Mouse (Mus musculus): ENCODE data around the gene Klhl2.
A peak's percentile ranks its signal among the peaks of the same experiment; 100 is the strongest.

The Klhl2 gene

DNA sequence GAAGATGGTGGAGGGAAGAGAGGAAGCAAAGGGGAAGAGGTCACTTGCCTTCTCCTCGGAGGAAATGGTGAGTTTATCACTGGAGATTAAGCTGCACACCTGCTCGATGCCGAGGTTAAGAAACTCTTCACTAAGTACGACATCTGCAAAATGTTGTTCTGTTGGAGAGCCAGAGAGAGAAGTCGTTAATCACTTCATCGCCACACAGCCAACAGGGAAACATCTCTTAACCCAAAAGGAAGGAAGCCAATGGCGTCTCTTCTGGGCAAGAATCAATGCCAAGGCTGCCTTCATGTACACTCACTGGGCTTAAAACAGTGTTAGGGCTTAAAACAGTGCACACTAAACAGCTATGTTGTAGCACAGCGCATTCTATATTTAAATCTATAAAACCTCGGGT is 85.7 kb downstream of the Klhl2 start:
- DNase-seq: no peak

DNA sequence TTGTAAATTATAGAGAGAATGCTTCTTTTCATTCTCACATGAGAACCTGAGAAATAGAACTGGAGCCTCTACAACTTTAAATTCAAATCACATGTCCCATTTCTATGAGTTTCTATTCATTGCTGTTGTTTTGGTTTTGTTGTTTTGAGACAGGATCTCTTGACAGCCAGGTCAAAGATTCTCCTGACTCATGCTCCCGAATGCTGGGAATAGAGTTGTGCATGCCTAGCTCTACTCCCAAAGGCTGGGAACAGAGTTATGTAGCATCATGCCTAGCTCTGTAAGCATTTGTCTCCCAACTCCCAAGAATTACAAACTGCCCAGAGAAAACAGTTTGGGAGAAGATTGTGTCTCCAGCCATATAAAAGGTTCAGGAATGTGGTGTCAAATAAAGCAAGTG is 87.1 kb downstream of the Klhl2 start:
- no peak for DNase-seq

DNA sequence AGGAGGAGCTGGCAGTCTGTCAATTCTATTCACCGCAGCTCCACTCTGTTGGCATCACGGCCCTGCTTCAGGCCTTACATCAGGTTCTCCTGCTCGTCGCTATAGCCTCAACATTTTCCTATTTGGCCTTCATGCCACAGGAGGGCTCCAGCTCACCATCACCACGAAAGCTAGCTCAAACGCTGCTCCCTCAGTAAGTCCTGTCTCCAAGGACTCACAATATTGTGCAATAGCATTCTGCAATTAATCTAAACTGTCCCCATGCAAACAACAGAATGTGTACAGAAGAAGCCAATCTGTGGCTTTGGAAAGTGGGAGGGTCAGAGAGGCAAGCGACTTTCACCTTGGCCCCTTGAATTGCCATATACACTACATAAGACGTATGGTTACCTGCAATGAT is 88.4 kb downstream of the Klhl2 start:
- no peak for DNase-seq

DNA sequence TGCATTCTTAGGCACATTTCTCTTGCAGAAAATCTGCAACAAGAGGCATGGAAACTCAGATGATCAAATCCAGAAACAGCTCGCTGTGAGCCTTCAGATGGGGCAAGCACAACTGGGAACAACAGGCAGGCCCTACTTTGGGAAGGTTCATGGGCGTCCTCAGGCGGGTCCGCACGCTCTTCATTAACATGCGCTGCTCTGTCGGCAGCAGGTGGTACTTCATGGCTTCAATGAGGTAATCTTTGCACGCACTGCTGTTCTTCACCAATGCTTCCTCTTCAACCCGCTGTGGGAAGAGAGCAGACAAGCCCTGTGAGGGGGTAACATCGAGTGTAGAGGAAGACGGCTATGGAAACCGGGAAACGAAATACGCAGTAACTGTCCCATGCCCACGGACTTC is 91.9 kb downstream of the Klhl2 start:
- DNase-seq: no peak

DNA sequence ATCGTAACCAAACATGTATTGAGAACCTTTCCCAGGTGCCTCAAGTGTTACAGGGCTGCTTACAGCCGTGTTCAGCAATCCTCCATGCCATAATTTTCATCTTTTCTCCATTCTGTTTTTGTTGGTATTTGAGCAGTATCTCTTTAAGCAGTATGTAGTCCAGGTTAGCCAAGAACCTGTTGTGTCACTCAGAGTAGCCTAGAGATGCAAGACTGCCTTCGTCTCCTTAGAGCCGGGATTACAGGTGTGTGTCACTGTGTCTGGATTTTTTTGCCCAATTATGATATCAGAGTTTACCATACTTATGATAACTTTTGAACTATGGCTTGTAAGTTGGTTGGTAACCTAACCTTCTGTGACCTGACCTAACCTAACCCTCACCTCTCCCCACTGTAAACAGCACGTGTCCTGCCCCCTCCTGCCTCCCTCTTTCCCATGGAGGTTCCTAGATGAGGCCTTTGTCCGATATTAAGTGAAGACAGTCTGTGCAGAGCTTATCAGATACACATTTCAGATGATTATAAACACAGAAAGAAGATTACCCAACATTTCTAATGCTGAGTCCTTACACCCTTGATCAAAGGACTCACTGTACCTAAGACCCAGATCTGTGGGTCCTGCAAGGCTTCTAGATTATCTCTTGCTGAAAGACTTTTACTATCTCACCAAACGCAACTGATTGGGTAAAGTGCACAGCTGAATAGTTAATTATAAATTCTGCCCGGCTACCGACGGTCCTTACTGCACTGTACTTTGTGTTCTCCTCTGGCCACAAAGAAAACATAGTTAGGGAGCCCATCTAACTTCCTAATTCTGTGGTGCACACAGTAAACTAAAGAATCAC is 103.4 kb downstream of the Klhl2 start:
- no peak for DNase-seq

DNA sequence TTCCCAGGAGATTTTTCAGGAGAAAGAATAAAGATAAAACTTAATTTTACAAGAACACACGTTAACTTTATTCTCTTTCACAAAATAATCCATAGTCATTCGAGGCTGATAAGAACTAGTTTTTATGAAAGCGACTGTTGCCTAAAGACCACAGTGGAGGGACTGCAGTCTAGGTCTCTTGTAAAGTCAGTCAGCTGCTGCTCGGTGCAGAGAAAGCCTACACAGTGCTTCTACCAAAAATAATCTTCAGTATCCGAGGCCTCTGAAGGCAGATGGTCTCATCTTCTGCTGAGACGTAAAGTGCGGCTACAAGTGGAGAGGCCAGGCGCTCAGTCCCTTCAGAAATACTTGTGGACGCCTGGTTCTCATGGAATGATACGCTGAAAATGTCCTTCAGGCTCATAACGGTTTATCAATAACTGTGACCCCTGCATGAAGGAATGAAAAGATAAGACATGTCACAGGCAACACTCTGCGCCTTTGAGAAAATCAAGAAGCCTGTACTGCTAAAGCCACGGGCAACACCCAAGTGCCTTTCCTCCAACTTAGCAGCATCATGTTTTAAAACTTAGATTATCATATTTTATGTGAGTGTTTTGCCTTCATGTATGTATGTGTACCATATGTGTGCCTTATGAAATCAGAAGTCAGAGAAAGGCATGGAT is 109.1 kb downstream of the Klhl2 start:
- no peak for DNase-seq

DNA sequence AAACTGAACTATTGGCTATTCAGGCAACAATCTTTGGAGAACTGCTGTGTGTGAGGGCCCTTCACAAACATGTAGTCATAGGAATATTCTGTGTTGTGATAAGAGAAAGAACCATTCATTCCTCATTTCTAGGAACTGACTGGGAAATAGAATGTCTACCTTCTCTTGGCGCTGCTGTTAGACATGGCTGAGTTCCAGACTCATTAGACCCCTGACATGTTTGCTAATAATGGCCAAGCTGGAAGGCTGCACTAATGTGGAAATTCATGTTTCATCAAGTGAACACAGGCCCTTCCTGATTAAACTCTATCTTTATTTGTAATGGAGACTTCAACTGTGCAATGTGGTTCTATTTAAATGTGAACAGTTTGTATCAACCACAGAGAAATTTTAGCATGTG is 110.9 kb downstream of the Klhl2 start:
- no peak for DNase-seq

DNA sequence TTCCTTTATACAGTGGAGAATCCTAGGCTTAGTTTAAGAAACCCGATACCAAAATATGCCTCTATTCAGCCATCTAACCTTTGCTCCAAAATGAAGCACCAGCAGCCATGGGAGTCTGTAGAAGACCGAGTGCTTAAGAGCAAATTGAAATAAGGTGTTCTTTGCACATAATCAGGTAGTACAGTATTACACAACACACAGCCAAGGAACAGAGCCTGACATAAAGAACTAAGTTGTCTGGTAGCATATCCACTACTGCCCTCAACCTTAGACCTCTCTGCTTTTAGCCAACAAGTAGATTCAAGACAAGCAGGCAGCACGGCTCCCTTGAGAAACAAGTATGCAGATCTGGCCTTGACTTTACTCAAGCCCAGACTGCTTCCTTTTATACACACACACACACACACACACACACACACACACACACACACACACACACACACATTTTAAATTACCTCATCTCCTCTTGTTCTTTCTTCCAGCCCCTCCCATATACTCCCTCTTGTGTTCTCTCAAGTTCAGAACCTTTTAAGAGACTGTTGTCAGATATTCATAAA is 113.0 kb downstream of the Klhl2 start:
- no peak for DNase-seq

DNA sequence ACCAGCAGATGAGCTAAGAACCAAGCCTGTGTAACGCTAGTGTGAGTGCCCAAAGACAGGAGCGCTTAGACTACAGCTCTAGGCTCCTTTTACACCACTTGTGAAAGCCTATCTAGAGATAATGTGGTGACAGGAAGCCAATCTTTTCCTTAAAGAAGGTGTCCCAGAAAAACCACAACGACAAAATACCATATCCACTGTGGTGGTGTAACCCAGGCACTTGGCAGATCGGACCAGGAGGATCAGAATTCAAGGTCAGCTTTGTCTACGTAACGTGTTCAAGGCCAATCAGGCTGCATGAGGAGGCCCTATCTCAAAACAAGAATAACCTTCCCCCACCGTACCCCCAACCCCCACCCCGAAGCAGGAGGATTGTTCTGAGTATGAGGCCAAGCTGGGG is 114.7 kb downstream of the Klhl2 start:
- no peak for DNase-seq

DNA sequence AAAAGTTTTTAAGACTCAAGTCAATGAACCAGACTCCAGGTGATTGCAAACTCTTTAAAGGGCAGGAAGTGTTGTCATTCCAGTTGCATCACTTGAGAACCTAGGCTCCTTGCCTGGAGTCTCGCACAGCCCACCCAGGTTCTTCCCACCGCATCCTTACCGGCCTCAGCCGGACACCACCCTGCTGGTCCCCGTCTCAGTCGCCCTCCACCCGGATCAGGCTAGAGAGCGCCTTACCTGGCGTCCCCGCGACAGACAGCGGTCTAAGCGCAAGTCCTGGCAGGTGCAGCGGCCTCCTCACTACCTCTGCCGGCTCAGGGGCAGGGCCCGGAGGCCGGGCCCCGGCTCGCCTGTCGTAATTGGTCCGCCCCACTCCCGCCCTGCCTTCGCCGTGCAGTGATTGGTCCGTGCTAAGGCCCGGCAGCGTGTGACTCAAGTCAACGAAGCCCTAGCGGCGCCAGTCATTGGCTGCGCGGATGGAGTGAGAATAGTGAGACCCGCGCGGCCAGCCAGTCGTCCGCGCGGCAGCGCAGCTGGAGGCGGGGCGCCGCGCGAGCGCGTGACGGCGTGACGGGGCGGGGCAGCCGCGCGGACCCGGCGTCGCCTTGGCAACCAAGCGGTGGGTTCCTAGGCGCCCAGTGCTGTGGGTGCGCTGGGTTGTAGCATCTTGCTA is 116.4 kb downstream of the Klhl2 start, which contains the start of gene Msmo1:
Msmo1 (minus strand) TSS at position 522 of the 673 bp plus-strand sequence.
- peak; percentile 99 for DNase-seq

DNA sequence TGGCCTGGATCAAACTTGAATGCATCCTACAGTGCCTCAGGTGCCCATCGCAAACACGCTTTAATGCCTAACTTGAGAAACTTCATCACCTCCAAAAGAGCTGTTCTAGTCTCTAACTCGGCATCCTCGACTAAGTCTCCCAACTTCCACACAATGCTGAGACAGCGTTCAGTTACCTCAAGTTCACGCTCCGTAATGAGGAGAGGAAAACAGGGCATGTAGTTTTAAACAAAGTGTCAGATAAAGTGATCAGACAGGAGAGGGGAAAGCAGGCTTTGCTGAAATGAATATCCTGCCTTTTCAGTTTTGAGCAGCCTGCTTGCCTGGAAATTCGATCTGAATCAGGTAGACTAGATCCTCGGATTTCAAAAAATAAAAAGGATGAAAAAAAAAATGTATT is 117.2 kb downstream of the Klhl2 start:
- no peak for DNase-seq

DNA sequence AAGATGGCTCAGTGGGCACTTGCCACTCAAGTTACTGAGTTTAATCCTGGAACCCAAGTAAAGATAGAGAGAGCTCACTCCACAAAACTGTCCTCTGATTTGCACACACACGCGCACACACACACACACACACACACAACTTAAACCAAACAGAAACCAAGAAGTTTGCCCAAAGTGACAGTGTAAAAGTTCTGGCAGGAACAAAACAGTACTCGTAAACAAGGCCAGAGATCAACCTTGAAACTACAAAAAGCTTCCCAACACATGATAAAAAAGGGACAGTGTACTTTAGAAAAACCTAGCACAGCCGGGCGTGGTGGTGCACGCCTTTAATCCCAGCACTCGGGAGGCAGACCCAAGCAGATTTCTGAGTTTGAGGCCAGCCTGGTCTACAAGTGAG is 121.7 kb downstream of the Klhl2 start:
- DNase-seq: no peak

DNA sequence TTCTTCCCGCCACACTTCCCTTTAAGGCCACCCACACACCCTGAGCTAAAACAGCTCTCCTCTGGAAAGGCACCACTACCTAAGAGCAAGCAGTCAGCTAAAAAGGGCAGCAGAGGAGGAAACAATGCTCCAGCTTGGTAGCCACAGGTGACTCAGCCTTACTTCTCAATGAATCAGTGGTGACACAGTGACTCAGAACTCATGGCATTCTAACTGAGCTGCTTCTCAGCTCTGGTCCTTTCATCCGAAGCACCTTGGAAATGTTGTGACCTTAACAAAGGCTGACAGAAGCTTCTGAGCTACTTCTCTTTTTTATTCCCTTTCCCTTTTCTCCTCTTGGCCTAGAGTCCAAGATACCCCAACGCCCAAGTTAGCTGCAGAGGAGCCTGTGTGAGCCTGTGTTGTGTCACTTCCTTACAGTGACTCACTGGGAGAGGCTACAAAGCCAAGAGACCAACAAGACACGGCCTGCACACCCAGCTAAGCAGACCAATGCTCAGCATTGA is 123.6 kb downstream of the Klhl2 start:
- DNase-seq: no peak

DNA sequence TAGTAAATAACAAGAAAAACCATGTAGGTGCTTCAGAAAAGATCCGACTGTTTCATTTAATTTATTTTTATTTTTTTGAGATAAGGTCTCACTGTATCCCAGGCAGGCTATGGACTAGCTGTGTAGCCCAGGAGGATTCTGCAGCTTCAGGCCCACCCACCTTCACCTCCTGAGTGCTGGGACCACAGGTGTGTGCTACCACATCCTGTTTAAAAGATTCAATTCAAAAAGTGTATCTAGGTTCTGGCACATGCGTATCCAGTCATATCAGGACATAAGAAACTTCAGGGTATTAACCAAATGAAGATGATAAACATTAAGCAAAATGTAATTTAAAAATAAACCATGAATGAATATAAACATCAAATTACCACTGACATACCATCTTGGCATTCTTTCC is 126.6 kb downstream of the Klhl2 start:
- DNase-seq: no peak

DNA sequence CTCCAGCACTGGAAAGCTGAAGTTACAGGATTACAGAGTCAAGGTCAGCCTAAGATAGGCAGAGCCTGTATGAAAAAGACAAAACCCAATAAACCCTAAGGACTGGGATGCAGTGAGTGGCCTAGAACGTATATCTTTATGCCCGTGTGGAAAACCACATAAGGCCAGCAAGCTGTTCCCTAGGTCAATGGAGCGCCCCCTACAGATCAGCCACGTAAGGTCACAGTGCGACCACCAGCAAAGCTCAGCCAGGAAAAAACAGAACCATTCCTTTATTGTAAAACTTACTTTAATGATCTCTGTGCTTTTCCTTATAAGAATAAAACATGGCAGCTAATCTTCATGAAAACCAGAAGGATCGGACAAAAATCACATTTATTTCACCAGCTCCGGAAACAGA is 131.9 kb downstream of the Klhl2 start:
- DNase-seq: no peak

DNA sequence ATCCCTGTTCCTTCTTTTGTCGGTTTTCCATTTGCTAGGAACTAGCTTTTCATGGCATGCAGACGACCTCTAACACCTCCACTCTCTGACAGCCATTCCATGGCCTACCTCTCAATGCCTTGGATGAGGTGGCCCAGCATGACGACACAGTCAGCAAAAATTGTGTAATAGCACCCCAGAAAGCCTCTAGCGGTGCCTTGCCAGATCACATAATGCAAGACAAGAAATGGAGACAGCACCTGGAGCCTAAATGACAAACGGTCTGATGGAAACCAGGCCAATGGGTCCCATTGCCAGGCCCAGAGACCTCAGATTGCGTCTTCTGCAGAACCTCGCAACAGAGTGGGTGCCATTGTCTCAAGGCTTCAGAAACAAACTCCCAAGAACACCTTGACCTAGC is 137.3 kb downstream of the Klhl2 start:
- DNase-seq: no peak

DNA sequence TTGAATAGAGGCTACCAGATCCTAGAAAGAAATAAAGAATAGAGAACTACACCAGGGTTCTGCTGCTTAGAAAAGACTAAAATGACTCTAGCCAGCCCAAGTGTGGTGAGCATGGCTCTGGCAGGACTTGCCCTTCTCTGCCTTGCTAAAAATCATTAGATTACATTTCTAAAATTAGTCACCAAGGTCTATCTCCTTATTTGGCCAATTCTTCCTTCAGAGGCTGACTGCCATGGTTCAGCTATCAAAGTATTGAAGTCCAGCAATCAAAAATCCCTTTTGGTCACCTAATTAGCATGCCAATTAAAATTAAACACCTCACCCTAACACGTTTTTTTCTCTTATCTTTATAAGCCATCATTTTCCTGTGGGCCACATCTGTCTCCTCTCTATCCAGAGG is 138.3 kb downstream of the Klhl2 start:
- no peak for DNase-seq

DNA sequence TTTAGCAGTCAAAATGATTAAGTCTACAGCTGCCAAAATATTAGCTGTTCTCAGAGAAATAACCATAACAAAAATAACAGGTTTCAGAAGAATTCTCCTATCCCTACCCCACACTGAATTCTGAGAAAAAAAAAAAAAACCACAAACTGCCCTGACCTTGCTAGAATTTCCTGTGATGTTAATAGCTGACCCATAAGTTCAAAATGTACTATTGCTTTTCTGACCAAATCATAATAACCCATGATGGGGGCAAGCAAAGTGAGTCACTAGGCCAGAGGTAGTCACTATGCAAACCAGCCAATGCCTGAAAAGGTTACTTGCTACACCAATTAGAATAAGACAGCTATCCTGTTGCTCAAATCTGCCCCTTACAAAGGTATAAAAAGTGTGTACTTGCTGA is 142.3 kb downstream of the Klhl2 start:
- no peak for DNase-seq

DNA sequence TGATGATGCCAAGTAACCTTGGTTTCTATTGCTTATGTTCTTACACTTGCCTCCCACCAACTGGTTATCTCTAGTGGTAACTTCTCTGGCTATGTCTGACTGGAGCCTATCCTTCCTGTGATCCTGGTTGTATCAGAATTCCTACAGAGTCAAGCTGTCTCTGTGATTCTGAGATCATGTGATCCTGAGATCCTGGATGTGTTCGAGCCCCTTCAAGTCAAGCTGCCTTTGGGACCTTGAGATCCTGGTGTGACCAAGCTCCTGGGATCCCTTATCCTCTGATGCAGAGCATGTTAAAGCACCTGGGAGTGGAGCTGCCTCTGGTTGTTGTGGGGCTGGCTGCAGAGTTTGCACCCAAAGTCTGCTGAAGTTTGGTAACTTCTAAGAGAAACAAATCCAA is 146.6 kb downstream of the Klhl2 start:
- DNase-seq: no peak

DNA sequence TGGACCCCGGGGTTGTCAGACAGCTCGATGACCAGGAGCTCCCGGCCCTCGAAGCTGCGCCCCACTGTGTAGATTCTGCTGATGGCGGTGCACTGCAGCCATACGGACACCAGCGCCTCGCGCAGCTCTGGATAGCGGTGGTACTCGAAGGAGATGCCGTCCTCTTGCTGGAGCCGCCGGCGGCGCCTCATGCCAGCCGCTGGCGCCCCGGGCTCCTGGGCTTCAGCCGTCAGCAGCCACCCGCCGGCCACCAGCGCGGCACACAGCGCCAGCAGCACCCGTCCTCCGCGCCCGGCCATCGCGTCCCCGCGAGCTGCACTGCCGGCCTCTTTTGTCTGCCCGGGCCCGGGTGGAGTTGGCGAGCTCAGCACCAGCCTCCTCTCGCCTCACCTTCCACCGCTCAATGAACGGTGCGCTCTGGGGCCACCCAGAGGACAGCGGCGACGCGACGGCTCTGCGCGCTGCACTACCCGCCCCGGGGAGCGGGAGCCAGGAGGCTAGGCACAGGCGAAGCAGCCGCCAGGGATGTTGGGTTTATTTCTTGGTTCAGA is 157.1 kb downstream of the Klhl2 start, which contains the start of gene Cpe:
Cpe (minus strand) TSS at position 404 of the 551 bp plus-strand sequence.
- DNase-seq: peak; percentile 87

DNA sequence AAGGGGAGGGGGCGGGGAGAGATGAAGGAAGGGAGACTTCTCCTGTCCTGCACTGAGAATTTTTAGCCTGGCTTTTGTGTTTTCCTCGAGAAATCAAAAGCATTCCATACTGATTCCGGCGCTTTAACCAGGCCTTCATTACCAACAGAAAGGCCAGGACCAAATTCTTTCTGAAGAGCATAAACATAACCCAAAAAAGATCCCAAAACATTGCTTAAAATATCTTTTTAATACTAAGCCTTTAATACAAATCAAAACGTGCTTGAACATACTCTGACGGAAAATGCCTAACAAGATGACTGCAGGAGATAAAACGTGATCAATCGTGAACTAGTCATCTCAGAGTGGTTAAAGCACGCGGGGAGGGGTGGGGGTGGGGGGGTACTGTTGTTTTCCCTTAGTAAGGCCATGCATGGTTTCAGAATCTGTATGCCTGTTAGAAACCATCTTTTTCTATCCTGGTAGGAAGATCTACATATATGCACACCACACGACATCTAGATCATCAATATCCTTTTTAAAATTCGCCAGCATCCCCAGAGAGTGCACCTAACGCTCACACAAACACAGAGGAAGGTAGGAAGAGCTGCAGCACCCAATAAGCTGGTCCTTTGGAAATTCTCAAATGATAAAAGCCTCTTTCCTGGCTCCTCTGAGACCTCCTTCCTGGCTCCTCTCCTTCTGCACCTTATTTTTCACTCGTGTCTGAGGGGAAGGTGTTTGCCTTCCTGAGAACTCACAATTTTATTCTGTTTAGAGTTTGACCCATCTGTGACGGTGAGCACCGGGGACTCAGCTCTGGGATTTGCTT is 158.0 kb downstream of the Klhl2 start:
- no peak for DNase-seq

DNA sequence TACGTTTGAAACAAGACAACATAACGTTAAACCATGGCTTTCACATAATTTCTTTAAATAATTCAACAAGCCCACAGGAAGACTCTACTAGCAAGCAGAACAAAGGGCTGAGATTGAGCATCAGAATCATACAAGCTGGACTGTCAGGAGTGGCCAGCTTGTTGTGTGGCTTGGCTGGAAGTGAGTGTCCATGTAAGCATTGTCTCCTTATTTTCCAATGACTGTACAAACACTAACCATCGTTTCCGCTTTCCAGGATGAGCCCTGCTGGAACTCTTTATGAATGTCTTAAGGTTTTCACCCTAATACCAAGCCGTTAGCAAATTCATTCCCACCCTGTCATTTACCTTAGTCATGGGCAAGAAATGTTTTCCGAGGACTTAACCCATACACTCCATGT is 159.0 kb downstream of the Klhl2 start:
- DNase-seq: no peak
